Mouse (Mus musculus): ENCODE measurements around the gene Mymk. TPM values are rescaled to one million over a fixed set of nuclear protein-coding genes. Genes with fewer than 3 reads are reported as not detected.
A peak's percentile ranks its signal among the peaks of the same experiment; 100 is the strongest.

Mymk gene
- polyA plus RNA-seq, 1 experiment from 2014 or later: 36.7 TPM

DNA sequence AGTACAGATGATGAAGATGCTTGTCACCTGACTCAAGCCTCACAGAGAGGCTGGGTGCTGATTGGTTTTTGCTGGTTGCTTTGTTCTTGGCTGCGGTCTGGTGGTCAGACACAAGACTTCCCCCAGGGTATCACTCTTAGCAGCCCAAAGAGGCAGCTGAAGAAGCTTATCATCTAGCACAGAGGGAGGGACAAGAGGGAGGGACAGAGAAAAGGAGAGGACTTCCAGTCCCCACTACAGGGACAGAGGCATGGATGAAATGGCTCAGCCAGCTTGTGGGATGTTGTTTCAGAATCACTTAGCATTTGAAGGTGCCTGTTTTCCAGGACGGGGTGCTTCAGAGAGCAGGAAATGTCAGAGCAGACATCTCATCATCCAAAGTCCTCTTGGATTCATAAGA, 6.3 kb upstream of the Mymk start:
- ATAC-seq (ENCODE audit: insufficient number of reproducible peaks, low FRiP score, low TSS enrichment, low read depth): no peak
- no peak overlapping the region for H3K27ac ChIP-seq
- H3K4me3 ChIP-seq: no peak overlapping the region
- no peak overlapping the region for H3K4me2 ChIP-seq
- no peaks in the 10 kb centered on the region for H3K36me3 ChIP-seq
- H3K9me3 ChIP-seq: no peaks in the 10 kb centered on the region
- H3K9ac ChIP-seq: no peak overlapping the region
- H3K27me3 ChIP-seq: peaks cover 20% of the 10 kb centered on the region
- H3K4me1 ChIP-seq: peaks cover 65% of the 10 kb centered on the region
- WGBS: 20% methylated on average over 2 of the region's 2 CpGs

DNA sequence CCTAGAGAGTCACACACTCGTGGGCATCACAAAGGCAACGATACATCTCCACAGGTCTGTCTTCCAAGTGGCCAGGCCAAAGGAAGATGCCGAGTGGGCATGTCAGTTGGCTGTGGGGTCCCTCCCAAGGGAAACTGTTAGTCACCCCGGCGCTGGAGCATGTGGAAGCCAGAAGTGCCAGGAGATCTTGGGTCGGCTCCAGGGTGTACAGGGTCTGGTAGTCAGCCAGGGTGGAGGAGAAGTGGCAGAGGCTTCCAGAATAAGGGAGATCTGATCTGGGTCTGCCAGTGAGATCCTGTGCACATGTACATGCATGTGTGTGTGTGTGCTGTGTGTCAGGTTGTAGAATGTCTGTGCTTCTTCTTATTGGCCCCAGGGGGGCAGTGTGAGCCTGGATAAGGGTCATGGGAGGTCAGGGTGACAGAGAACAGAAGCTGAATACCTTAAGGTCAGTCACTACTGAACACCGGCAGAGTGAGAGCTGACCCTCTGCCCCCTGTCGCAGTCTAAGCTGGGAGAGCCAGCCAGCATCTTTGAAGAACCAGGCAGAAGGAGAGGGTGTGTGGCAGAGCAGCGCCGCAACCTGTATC, 5.8 kb upstream of the Mymk start:
- Histone ChIP-seq H3K4me3 (no peak overlapping the region), H3K27me3 (peaks cover 16% of the 10 kb centered on the region), H3K9me3 (no peaks in the 10 kb centered on the region), H3K27ac (no peak overlapping the region), H3K9ac (no peak overlapping the region), H3K4me2 (no peak overlapping the region), H3K36me3 (no peaks in the 10 kb centered on the region), H3K4me1 (peaks cover 71% of the 10 kb centered on the region)
- WGBS: 58% methylated on average over 10 of the region's 10 CpGs
- no peak for ATAC-seq (ENCODE audit: insufficient number of reproducible peaks, low FRiP score, low TSS enrichment, low read depth)

DNA sequence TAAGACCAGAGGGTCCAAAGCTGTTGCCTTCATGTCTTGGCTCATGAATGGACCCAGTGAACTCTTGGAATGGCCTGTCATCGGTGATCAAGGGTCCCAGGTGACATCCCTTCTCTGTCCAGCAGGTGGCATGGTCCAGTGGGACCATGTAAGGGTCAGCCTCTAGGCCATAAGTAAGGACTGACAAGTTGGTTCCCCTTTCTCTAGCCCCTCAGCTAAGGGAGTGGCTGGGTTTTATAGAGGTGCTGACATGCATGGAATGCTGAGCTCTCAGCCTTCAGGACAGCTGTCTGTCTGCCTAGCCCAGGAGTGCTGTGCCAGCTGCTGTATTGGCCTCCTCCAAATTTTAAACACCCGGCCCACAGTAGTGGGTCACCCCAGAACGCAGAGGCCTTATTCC, 3.5 kb upstream of the Mymk start:
- Histone ChIP-seq H3K4me1 (peaks cover 87% of the 10 kb centered on the region), H3K9ac (no peak overlapping the region), H3K4me3 (no peak overlapping the region), H3K9me3 (no peaks in the 10 kb centered on the region), H3K27me3 (peaks cover 7% of the 10 kb centered on the region), H3K36me3 (no peaks in the 10 kb centered on the region), H3K4me2 (no peak overlapping the region), H3K27ac (no peak overlapping the region)
- 43% methylated on average over 3 of the region's 3 CpGs for WGBS
- ATAC-seq (ENCODE audit: insufficient number of reproducible peaks, low FRiP score, low TSS enrichment, low read depth): peak; percentile 61; the same call in 1 of the 2 replicates

DNA sequence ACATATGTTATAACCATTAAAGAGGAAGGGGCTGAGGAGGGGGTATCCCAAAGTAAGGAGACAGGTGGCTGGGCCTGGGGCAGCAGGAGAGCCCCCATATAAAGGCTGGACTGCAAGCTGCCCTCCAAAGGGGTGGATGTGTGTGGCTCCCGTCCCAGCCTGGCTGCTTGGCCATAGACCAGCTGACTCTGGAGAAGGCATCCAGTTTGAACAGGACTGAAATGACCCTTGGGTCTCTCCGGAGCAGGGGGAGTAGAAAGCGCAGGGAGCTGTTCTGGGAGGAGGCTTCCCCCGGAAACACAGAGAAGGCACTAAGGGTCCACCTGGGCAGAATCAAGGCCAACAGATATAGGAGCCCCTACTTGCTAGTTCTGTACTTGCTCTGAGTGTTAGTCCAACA, 2.8 kb upstream of the Mymk start:
- Histone ChIP-seq H3K27ac (no peak overlapping the region; the same call in 1 of the 2 replicates), H3K4me3 (no peak overlapping the region), H3K36me3 (no peaks in the 10 kb centered on the region), H3K4me1 (peaks cover 87% of the 10 kb centered on the region), H3K9ac (no peak overlapping the region), H3K9me3 (no peaks in the 10 kb centered on the region), H3K4me2 (no peak overlapping the region), H3K27me3 (peaks cover 7% of the 10 kb centered on the region)
- no peak for ATAC-seq (ENCODE audit: insufficient number of reproducible peaks, low FRiP score, low TSS enrichment, low read depth)
- 60% methylated on average over 4 of the region's 4 CpGs for WGBS

DNA sequence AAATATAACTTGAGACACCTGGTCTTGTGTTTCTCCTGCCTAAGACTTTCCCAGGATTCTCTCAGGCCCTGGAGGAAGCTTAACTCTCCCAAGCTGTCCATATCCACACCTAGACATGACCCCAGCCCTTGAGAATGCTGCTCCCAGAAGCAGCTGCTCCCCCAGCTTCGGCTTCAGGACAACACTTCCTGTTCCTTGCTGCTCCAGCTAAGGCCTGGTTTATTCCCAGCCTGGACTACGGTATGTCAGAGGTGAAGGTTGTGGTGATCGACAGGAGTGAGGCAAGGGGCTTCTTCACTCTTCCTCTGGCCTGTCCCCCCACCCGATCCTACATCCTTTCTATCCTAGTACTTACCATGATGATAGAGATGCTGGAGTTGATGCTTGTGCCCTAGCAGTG, 1.4 kb upstream of the Mymk start:
- Histone ChIP-seq H3K9me3 (no peaks in the 10 kb centered on the region), H3K4me1 (peaks cover 73% of the 10 kb centered on the region), H3K9ac (no peak overlapping the region), H3K27me3 (peaks cover 7% of the 10 kb centered on the region), H3K27ac (peak overlapping the region; percentile 23), H3K36me3 (no peaks in the 10 kb centered on the region), H3K4me2 (no peak overlapping the region), H3K4me3 (no peak overlapping the region)
- WGBS: 53% methylated on average over 4 of the region's 4 CpGs
- ATAC-seq (ENCODE audit: insufficient number of reproducible peaks, low FRiP score, low TSS enrichment, low read depth): no peak

DNA sequence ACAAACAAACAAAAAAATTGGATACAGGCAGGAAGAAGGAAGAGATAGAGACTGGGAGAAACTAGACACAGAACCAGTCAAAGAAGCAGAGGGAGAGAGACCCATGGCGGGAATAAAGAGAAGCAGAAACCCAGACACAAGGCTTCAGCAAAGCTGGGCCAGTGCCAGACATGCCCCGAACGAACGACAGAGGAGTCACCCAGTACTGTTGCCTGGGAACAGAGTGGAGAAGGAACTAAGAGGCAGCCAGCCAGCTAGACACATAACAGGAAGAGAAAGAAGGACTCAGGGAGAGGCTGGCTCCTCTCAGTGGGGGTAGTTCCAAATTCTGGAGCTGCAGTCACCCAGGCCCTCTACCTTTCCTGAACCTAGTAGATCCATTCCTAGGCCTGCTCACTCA, 842 bp downstream of the Mymk start:
- H3K4me1 ChIP-seq: peaks cover 58% of the 10 kb centered on the region
- no peak for ATAC-seq (ENCODE audit: insufficient number of reproducible peaks, low FRiP score, low TSS enrichment, low read depth)
- no peaks in the 10 kb centered on the region for H3K9me3 ChIP-seq
- H3K4me3 ChIP-seq: peak overlapping the region; percentile 12
- 0 out of 2 replicates have a peak overlapping the region, but pooled peaks have one; percentile 27 for H3K27ac ChIP-seq
- 13% methylated on average over 4 of the region's 4 CpGs for WGBS
- H3K27me3 ChIP-seq: no peaks in the 10 kb centered on the region
- H3K9ac ChIP-seq: no peak overlapping the region
- no peak overlapping the region for H3K4me2 ChIP-seq
- H3K36me3 ChIP-seq: no peaks in the 10 kb centered on the region

DNA sequence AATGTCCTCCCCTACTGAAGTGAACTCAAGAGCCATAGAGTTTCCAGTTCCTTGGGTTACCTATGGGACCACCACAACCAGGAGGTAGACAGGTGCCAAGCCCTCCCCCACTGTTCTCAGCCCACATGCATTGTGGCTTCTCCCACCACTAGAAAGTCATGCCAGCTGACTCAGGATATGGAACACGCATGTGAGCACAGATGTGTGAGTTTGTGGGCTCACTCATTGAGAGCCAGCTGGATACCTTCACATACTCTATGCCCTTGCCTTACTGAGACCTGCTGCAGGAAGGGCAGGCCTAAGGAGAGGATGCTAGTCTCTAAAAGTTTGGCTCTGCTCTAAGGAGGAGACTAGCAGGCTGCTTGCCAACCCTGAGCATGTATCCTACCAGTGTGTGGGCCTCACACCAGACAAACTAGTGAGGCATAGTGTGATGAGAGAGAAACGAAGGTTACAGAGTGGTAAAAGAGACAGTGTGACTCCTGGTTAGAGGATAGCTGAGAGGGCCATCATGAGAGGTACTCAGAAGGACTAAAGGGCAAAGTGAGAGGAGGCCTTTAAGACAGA, 1.6 kb downstream of the Mymk start:
- Histone ChIP-seq H3K27ac (no peak overlapping the region), H3K9ac (no peak overlapping the region), H3K4me3 (no peak overlapping the region), H3K36me3 (no peaks in the 10 kb centered on the region), H3K4me2 (no peak overlapping the region), H3K9me3 (no peaks in the 10 kb centered on the region), H3K27me3 (no peaks in the 10 kb centered on the region), H3K4me1 (peaks cover 50% of the 10 kb centered on the region)
- no peak for ATAC-seq (ENCODE audit: insufficient number of reproducible peaks, low FRiP score, low TSS enrichment, low read depth)
- 69% methylated on average over 2 of the region's 2 CpGs for WGBS

DNA sequence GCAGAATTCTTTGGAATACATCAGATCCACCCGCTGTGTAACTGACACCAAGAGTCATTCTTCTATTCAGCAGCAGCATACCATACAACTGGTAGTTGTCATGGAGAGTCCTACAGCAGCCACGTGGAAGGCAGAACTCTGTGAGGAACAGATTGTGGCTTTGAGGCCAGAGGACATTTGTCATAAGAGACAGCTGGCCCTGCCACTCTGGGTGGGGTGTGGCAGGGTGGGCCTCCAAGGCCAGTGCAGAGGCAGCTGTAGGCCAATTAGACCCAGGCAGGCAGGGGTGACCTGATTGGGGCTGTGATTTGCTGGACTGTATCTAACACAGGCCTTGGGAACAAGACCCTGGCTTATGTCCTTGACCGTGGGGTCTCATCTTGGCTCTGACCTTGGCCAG, 2.3 kb downstream of the Mymk start:
- H3K9me3 ChIP-seq: no peaks in the 10 kb centered on the region

DNA sequence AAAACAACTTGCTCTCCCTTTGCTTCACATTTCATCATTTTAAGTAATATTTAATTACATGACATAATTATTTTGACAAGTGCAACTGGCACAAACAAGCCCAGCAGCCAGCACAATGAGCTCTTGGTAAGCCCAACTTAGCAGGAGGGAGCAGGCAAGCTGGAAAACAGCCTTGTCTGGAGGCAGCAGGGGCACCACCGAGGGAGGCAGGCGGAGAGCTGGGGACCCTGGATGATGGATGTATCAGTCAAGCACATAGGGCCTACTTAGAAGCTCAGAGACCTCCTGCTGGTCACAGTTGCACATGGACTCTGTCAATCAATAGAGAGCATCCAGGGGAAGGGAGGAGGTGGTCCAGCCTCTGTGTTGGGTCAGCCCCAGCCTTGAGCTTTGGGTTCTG, 4.0 kb downstream of the Mymk start:
- Histone ChIP-seq H3K36me3 (no peaks in the 10 kb centered on the region), H3K4me1 (peaks cover 26% of the 10 kb centered on the region), H3K9ac (no peak overlapping the region), H3K4me2 (no peak overlapping the region), H3K27ac (no peak overlapping the region), H3K4me3 (no peak overlapping the region), H3K9me3 (no peaks in the 10 kb centered on the region), H3K27me3 (no peaks in the 10 kb centered on the region)
- 55% methylated on average over 2 of the region's 2 CpGs for WGBS
- no peak for ATAC-seq (ENCODE audit: insufficient number of reproducible peaks, low FRiP score, low TSS enrichment, low read depth)

More for the DNA sequence above, 2.3 kb downstream of the Mymk start:
- Histone ChIP-seq H3K4me1 (peaks cover 43% of the 10 kb centered on the region), H3K4me2 (no peak overlapping the region), H3K27me3 (no peaks in the 10 kb centered on the region), H3K36me3 (no peaks in the 10 kb centered on the region), H3K27ac (no peak overlapping the region), H3K4me3 (no peak overlapping the region), H3K9ac (no peak overlapping the region)
- ATAC-seq (ENCODE audit: insufficient number of reproducible peaks, low FRiP score, low TSS enrichment, low read depth): 0 out of 2 replicates have a peak, but pooled peaks have one; percentile 36
- 48% methylated on average over 3 of the region's 3 CpGs for WGBS

DNA sequence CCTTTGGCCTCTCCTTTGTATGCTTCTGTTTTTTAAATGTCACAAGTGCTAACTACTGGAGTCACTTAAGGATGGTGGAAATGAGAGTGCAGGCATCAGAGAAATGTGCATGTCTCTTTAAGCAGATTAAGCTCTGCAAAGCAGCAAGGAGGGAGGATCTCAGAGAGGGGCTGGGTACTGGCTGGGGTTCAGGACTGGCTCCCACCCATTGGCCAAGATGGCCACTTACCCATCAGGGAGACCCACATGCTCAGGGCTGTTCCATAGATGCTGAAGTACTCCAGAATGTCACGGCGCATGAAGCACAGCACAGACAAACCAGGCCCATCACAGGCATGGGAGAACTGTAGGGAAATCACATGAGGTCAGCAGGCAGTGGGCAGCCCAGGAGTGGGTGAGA, 4.9 kb downstream of the Mymk start:
- H3K9me3 ChIP-seq: no peaks in the 10 kb centered on the region
- H3K9ac ChIP-seq: no peak overlapping the region
- no peak overlapping the region for H3K4me3 ChIP-seq
- H3K36me3 ChIP-seq: no peaks in the 10 kb centered on the region
- H3K4me2 ChIP-seq: no peak overlapping the region
- H3K27ac ChIP-seq: no peak overlapping the region
- no peak for ATAC-seq (ENCODE audit: insufficient number of reproducible peaks, low FRiP score, low TSS enrichment, low read depth)
- H3K27me3 ChIP-seq: no peaks in the 10 kb centered on the region
- H3K4me1 ChIP-seq: peaks cover 18% of the 10 kb centered on the region
- 80% methylated on average over 2 of the region's 2 CpGs for WGBS

DNA sequence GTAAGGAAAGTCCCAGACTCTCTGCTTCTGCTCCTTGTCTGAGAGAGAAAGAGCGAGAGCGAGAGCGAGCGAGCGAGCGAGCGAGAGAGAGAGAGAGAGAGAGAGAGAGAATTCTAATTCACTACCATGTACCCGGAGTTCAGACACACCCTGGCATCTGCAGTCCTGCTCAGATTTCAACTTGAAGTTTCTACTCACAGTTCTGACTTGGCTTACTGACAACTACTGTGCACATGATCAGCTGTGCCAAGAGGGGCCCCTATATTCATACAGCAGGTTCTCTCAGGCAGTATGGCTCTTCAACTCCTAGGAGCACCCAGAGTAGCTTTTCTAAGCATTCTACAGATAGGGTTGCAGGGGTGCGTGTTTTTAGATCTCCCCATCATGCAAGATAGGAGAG, 12.8 kb downstream of the Mymk start:
- peaks cover 22% of the 10 kb centered on the region for H3K4me1 ChIP-seq
- no peaks in the 10 kb centered on the region for H3K36me3 ChIP-seq
- ATAC-seq (ENCODE audit: insufficient number of reproducible peaks, low FRiP score, low TSS enrichment, low read depth): no peak; the same call in 1 of the 2 replicates
- H3K9ac ChIP-seq: no peak overlapping the region
- H3K27ac ChIP-seq: peak overlapping the region; percentile 50
- H3K9me3 ChIP-seq: no peaks in the 10 kb centered on the region
- peak overlapping the region; percentile 33 for H3K4me2 ChIP-seq
- 61% methylated on average over 9 of the region's 9 CpGs for WGBS
- H3K4me3 ChIP-seq: no peak overlapping the region
- no peaks in the 10 kb centered on the region for H3K27me3 ChIP-seq

DNA sequence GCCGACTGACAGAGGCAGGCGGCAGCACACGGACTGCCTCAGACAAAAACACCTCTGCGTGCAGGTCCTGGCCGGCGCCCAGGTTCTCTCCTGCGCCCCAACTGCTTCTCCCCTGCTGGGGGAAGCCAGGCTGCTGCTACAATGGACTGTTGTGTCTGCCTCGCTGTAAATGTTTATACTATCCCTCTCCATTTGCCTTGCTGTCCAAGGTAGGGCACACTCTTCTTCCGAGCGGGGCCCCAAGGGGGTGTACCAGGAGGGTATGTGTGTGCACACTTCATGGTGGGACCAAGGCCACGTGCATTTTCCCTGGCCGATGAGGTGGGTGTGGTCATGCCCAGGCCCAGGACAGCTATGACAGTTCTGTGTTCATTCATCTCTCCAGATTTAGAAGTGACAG, 13.2 kb downstream of the Mymk start:
- 6% methylated on average over 12 of the region's 12 CpGs for WGBS

More for the DNA sequence above, 13.2 kb downstream of the Mymk start:
- H3K4me1 ChIP-seq: peaks cover 22% of the 10 kb centered on the region
- no peak overlapping the region for H3K9ac ChIP-seq
- H3K27me3 ChIP-seq: no peaks in the 10 kb centered on the region
- H3K4me3 ChIP-seq: no peak overlapping the region
- H3K9me3 ChIP-seq: no peaks in the 10 kb centered on the region
- peak overlapping the region; percentile 33 for H3K4me2 ChIP-seq
- no peaks in the 10 kb centered on the region for H3K36me3 ChIP-seq
- H3K27ac ChIP-seq: peak overlapping the region; percentile 50
- no peak; the same call in 1 of the 2 replicates for ATAC-seq (ENCODE audit: insufficient number of reproducible peaks, low FRiP score, low TSS enrichment, low read depth)

Data from limb, embryonic 15.5 days (tissue).